Mouse (Mus musculus) megakaryocyte, embryonic 14.5 days (primary cell): ENCODE measurements at regions not wholly inside any gene's neighbourhood (a gene's known extent, or its start where the extent isn't known, plus 50 kb on each side); places are given as distances from the start of the nearest gene placed in this dataset.

Experiments
- FLI1 ChIP-seq: IDR thresholded peaks from 2 replicates; pipeline ENCODE4 v1.6.1; 2012; ENCODE audit warnings: low read length, inconsistent platforms, mixed read lengths
- GATA1 ChIP-seq: IDR thresholded peaks from 3 replicates; pipeline ENCODE4 v1.6.1; 2012; ENCODE audit warnings: mixed read lengths, low read length, inconsistent platforms, borderline replicate concordance

DNA sequence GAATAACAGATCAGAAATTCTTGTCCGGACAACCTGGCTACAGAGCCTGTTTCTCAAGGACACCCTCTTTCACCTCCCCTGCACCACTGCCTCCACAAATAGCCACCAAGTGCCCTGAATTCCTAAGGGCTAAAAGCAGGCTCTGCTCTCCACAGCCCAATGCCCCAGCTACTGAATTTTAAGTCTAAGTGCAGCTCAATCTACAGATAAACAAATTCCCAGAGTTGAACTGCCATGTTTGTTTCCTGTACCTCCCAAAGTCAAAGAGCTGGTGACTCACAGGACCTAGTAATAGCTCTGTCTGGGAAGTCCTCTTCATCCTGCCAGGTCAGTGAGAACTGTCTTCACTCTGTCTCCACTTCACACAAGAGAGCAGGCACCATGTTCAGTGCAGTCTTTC lies 200.0 kb downstream of the Col12a1 start:
- TF ChIP-seq GATA1 (no peak), FLI1 (no peak)
